Mouse (Mus musculus) heart, postnatal 14 days (tissue): ENCODE measurements around the gene Mxd3. TPM values are rescaled to one million over a fixed set of nuclear protein-coding genes. Genes with fewer than 3 reads are reported as not detected.

Source experiments
- DNase-seq, 2 experiments: peaks; one replicate each; pipeline ENCODE4 v3.0.0; 2021 to 2022
- intact Hi-C: fragments of 180-260 bp; cut with DNase I; formaldehyde crosslinking; loops from one replicate; pipeline ENCODE4 v1.15.1; 2025
- total RNA-seq, 2 experiments: library from RNA; stranded (reverse); gene quantifications; 2 replicates each; pipeline ENCODE4 v1.2.3; 2021

Gene Mxd3
- total RNA-seq, 2 experiments from 2014 or later, result 2.2 to 3.0 TPM

GRCm38 (mm10) chr13:55288854-55289253 lies 40.8 kb downstream of the Mxd3 start:
- intact Hi-C loops, result loop anchor here (10.0 kb wide), 1 partner anchor 104 kb away; no protein-coding TSS in a partner anchor

GRCm38 (mm10) chr13:55277646-55278045 lies 52.0 kb downstream of the Mxd3 start:
- intact Hi-C loops, result no loop called here
- DNase-seq, result no peak

More at GRCm38 (mm10) chr13:55288854-55289253, 40.8 kb downstream of the Mxd3 start:
- DNase-seq, result no peak

GRCm38 (mm10) chr13:55277203-55277602 lies 52.4 kb downstream of the Mxd3 start:
- intact Hi-C loops, result no loop called here
- no peak for DNase-seq

Other genes with a start within 250 kb of the Mxd3 start
- gene Uimc1, start 229.5 kb downstream of the Mxd3 start, total RNA-seq, result 10 to 100 TPM; 28.4 to 29.0 TPM
- 10 to 100 TPM; 13.1 to 15.5 TPM for gene Zfp346, start 224.5 kb downstream of the Mxd3 start, total RNA-seq
- not detected for gene Gm17617, start 196.3 kb downstream of the Mxd3 start, total RNA-seq
- gene Fgfr4, start 177.2 kb downstream of the Mxd3 start, total RNA-seq, result under 1 TPM; 0.31 to 0.39 TPM
- gene Nsd1, start 120.0 kb downstream of the Mxd3 start, total RNA-seq, result 10 to 100 TPM; 80.5 to 85.2 TPM
- gene Prelid1, start 9.3 kb downstream of the Mxd3 start, total RNA-seq, result 10 to 100 TPM; 73.8 to 90.0 TPM
- gene Rab24, start 7.9 kb downstream of the Mxd3 start, total RNA-seq, result 10 to 100 TPM; 31.4 to 34.3 TPM
- gene Lman2, start 33.0 kb upstream of the Mxd3 start, total RNA-seq, result 10 to 100 TPM; 46.0 to 49.9 TPM
- gene Rgs14, start 39.9 kb upstream of the Mxd3 start, total RNA-seq, result 1 to 10 TPM in 1 of 2 experiments, under 1 TPM in 1; 0.65 to 1.6 TPM
- not detected for gene Slc34a1, start 68.4 kb upstream of the Mxd3 start, total RNA-seq
- gene Pfn3, start 85.4 kb upstream of the Mxd3 start, total RNA-seq, result not detected
- not detected for gene F12, start 97.0 kb upstream of the Mxd3 start, total RNA-seq
- gene Grk6, start 115.2 kb upstream of the Mxd3 start, total RNA-seq, result 10 to 100 TPM; 24.3 to 27.2 TPM
- 1 to 10 TPM in 1 of 2 experiments, under 1 TPM in 1; 0.81 to 1.6 TPM for gene Prr7, start 134.4 kb upstream of the Mxd3 start, total RNA-seq
- gene Dbn1, start 158.3 kb upstream of the Mxd3 start, total RNA-seq, result 10 to 100 TPM; 27.0 to 27.3 TPM
- gene Pdlim7, start 183.9 kb upstream of the Mxd3 start, total RNA-seq, result 10 to 100 TPM; 52.3 to 56.6 TPM
- gene Dok3, start 199.5 kb upstream of the Mxd3 start, total RNA-seq, result 1 to 10 TPM; 1.9 to 2.3 TPM
- gene Ddx41, start 206.8 kb upstream of the Mxd3 start, total RNA-seq, result 10 to 100 TPM; 14.4 to 14.8 TPM
- 10 to 100 TPM; 24.8 to 26.9 TPM for gene Fam193b, start 241.3 kb upstream of the Mxd3 start, total RNA-seq
- 10 to 100 TPM; 83.3 to 89.3 TPM for gene Tmed9, start 243.9 kb upstream of the Mxd3 start, total RNA-seq